Mouse (Mus musculus): ENCODE measurements around the gene Olfr1512.

DNA sequence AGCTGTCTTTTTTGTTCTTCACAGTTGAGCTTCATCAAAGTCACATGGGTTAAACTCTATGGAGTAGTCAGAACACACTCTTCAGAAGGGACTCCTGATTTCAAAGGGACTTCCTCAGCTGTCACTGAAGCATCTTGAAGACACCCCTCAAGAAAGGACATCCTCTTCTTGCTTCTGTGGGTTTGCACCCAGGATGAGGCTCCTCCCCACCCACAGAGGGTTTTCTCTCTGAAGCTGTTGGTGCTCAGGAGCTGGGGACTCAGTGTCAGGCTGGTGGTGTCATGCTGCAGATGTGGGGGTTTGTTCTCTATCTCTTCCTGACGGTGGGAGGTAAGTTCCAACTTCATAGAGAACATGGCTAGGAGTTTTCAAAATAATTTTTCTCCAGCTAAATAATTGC is 48.7 kb upstream of the Olfr1512 start:
- TF ChIP-seq POLR2A (IDR thresholded peaks at IDR 0.05; ENCODE audit: control insufficient read depth, extremely low read depth, insufficient read depth, low read length, poor library complexity) = no peak
- TF ChIP-seq CTCF (IDR thresholded peaks at IDR 0.05; ENCODE audit: borderline replicate concordance, control insufficient read depth, extremely low read depth, insufficient read depth, low read length, poor library complexity) = no peak
